Mouse (Mus musculus) CH12.LX (cell line): Measurements from ENCODE around the gene Zfp358. TPM values are rescaled to one million over a fixed set of nuclear protein-coding genes. Genes with fewer than 3 reads are reported as not detected.

Experiments
- DNase-seq: peaks from one replicate; pipeline ENCODE4 v3.0.0-alpha.2; 2013; ENCODE audit errors: extremely low read depth
- H3K27ac ChIP-seq: 2 replicates; pipeline ENCODE4 v1.5.1; 2012; ENCODE audit warnings: low read depth, mild to moderate bottlenecking, control low read depth, moderate library complexity; ENCODE audit not compliant: insufficient read depth
- H3K27me3 ChIP-seq: replicated peaks from 2 replicates; pipeline ENCODE3; 2012; ENCODE audit warnings: inconsistent platforms
- H3K36me3 ChIP-seq, 2 experiments: replicated peaks in 1 of 2; 2 replicates each; pipeline versions ENCODE3 to v1.6.1; 2012; ENCODE audit warnings: inconsistent platforms in 1 of 2, low read length in 1 of 2, mild to moderate bottlenecking in 1 of 2, mixed read lengths in 1 of 2, moderate library complexity in 1 of 2; ENCODE audit not compliant: control insufficient read depth in 1 of 2, insufficient read depth in 1 of 2
- H3K4me1 ChIP-seq, 2 experiments: 2 replicates each; pipeline ENCODE4 v1.6.1; 2012; ENCODE audit warnings: inconsistent platforms in 1 of 2, moderate library complexity in 1 of 2; ENCODE audit not compliant: insufficient read depth in 2 of 2, control insufficient read depth in 1 of 2
- H3K4me2 ChIP-seq: 2 replicates; pipeline ENCODE4 v1.6.1; 2012; ENCODE audit warnings: low read depth, mild to moderate bottlenecking, control low read depth; ENCODE audit not compliant: poor library complexity, insufficient read depth, severe bottlenecking
- H3K4me3 ChIP-seq, 3 experiments: fragments of 150-350 bp in 1 of 3; sonication (generic) in 1 of 3; replicated peaks in 1 of 3; 2 replicates each; pipeline versions ENCODE3 to v1.5.1; 2011 to 2012; ENCODE audit warnings: low read depth in 2 of 3, low read length in 2 of 3, mild to moderate bottlenecking in 2 of 3, moderate library complexity in 2 of 3, control low read depth in 1 of 3, improper control_type of control experiment in 1 of 3, inconsistent platforms in 1 of 3, mixed read lengths in 1 of 3; ENCODE audit not compliant: poor library complexity in 1 of 3
- H3K79me2 ChIP-seq: replicated peaks from 2 replicates; pipeline ENCODE4 v1.6.1; 2012; ENCODE audit warnings: mild to moderate bottlenecking, moderate library complexity; ENCODE audit not compliant: control insufficient read depth, poor library complexity, insufficient read depth, severe bottlenecking; ENCODE audit errors: extremely low read depth
- H3K9ac ChIP-seq: 2 replicates; pipeline ENCODE4 v1.6.1; 2012; ENCODE audit warnings: low read depth, mild to moderate bottlenecking, control low read depth, moderate library complexity; ENCODE audit not compliant: insufficient read depth
- H3K9me3 ChIP-seq: replicated peaks from 2 replicates; pipeline ENCODE3; 2012; ENCODE audit warnings: low read length, inconsistent platforms, mixed read lengths
- BHLHE40 ChIP-seq: IDR thresholded peaks from 2 replicates; pipeline ENCODE4 v1.6.1; 2011; ENCODE audit warnings: mild to moderate bottlenecking, low read depth, low read length, improper control_type of control experiment
- CHD1 ChIP-seq: IDR thresholded peaks from 2 replicates; pipeline ENCODE4 v1.6.1; 2012; ENCODE audit warnings: low read depth, low read length, improper control_type of control experiment, inconsistent platforms
- ELF1 ChIP-seq: IDR thresholded peaks from 2 replicates; pipeline ENCODE4 v1.6.1; 2014; ENCODE audit warnings: low read depth, mild to moderate bottlenecking, inconsistent platforms, low read length, improper control_type of control experiment
- EP300 ChIP-seq: IDR thresholded peaks from 2 replicates; pipeline ENCODE4 v1.6.1; 2011; ENCODE audit warnings: low read length, improper control_type of control experiment
- ETS1 ChIP-seq: conservative IDR thresholded peaks from 2 replicates; pipeline ENCODE4 v1.6.1; 2012; ENCODE audit warnings: low read depth, mild to moderate bottlenecking, inconsistent platforms, low read length, improper control_type of control experiment, moderate library complexity
- JUN ChIP-seq: IDR thresholded peaks from 2 replicates; pipeline ENCODE4 v1.6.1; 2011; ENCODE audit warnings: low read depth, mild to moderate bottlenecking, low read length, improper control_type of control experiment, moderate library complexity; ENCODE audit not compliant: insufficient read depth
- MAX ChIP-seq: IDR thresholded peaks from 2 replicates; pipeline ENCODE4 v1.6.1; 2011; ENCODE audit warnings: low read length, improper control_type of control experiment
- NELFE ChIP-seq: IDR thresholded peaks from 2 replicates; pipeline ENCODE4 v1.6.1; 2011; ENCODE audit warnings: low read depth, low read length, improper control_type of control experiment
- NRF1 ChIP-seq: IDR thresholded peaks from 2 replicates; pipeline ENCODE4 v1.6.1; 2014; ENCODE audit warnings: low read depth, mild to moderate bottlenecking, inconsistent platforms, low read length, improper control_type of control experiment, moderate library complexity
- POLR2A ChIP-seq: IDR thresholded peaks from 2 replicates; pipeline ENCODE4 v1.6.1; 2011; ENCODE audit warnings: low read depth, mild to moderate bottlenecking, improper control_type of control experiment, low read length
- RAD21 ChIP-seq: IDR thresholded peaks from 2 replicates; pipeline ENCODE4 v1.6.1; 2011; ENCODE audit warnings: low read depth, mild to moderate bottlenecking, low read length, improper control_type of control experiment, moderate library complexity
- TCF12 ChIP-seq: IDR thresholded peaks from 2 replicates; pipeline ENCODE4 v1.6.1; 2014; ENCODE audit warnings: low read depth, mild to moderate bottlenecking, inconsistent platforms, low read length, improper control_type of control experiment
- ZKSCAN1 ChIP-seq: IDR thresholded peaks from 2 replicates; pipeline ENCODE4 v1.6.1; 2012; ENCODE audit warnings: low read depth, inconsistent platforms, low read length, improper control_type of control experiment, borderline replicate concordance
- dilution Hi-C: fragments of 300-500 bp; cut with MboI; formaldehyde crosslinking; loops from 2 replicates; pipeline ENCODE4 v1.14.3; 2020; ENCODE audit warnings: low sequenced_read_pairs; ENCODE audit not compliant: extremely low pct_unique_long_range_greater_than_20kb, extremely low pct_ligation_motif_present
- in situ Hi-C: fragments of 300-500 bp; cut with MboI; formaldehyde crosslinking; loops from 3 replicates; pipeline ENCODE4 v1.14.3; 2019; ENCODE audit warnings: low sequenced_read_pairs, low pct_ligation_motif_present, low pct_unique_long_range_greater_than_20kb, mixed read lengths
- polyA plus RNA-seq: library from polyadenylated mRNA; unstranded; fragments of >175 nt; gene quantifications from 2 replicates; pipeline ENCODE4 v1.2.1, GENCODE M21; 2012; ENCODE audit warnings: low read depth; ENCODE audit not compliant: insufficient read length
- total RNA-seq, 2 experiments: library from RNA; depleted of rRNA; stranded (reverse); fragments of 300-350 nt in 1 of 2; fragments of >200 nt in 1 of 2; gene quantifications; 2 replicates each; pipeline ENCODE4 v1.2.3; 2012 to 2014

Gene Zfp358
- total and polyA plus RNA-seq, 3 experiments: 0.17 to 0.64 (median 0.54) TPM

GRCm38 (mm10) chr8:3517117-3517495 lies 24.2 kb downstream of the Zfp358 start:
- H3K36me3 ChIP-seq: peaks cover 38 to 58% of the 10 kb centered on the region in 2 experiments
- peak overlapping the region; percentile 86 to 93 (median 88) for H3K4me3 ChIP-seq
- H3K4me1 ChIP-seq: peaks cover 2 to 15% of the 10 kb centered on the region in 2 experiments; a peak in 2 of 4 replicates
- H3K27me3 ChIP-seq: no peaks in the 10 kb centered on the region
- peak; percentile 11 for DNase-seq
- H3K4me2 ChIP-seq: peak overlapping the region; percentile 49
- TF ChIP-seq POLR2A (no peak; the same call in 1 of the 2 replicates), ELF1 (peak; percentile 6; the same call in 1 of the 2 replicates)
- TF ChIP-seq, all 38 proteins: peak for 1
- H3K79me2 ChIP-seq: peaks cover 3% of the 10 kb centered on the region; the same call in 1 of the 2 replicates
- in situ Hi-C loops (no loop called here), dilution Hi-C loops (no loop called here)
- H3K9ac ChIP-seq: peak overlapping the region; percentile 75
- peak overlapping the region; percentile 2; the same call in 1 of the 2 replicates for H3K27ac ChIP-seq
- no peaks in the 10 kb centered on the region for H3K9me3 ChIP-seq

- dilution Hi-C loops: no loop called here
- H3K36me3 ChIP-seq: peaks cover 55 to 74% of the 10 kb centered on the region in 2 experiments
- no peak for DNase-seq
Measured at GRCm38 (mm10) chr8:3522007-3522697, 29.2 kb downstream of the Zfp358 start.

GRCm38 (mm10) chr8:3530816-3531215 lies 37.9 kb downstream of the Zfp358 start:
- Histone ChIP-seq H3K27me3 (no peaks in the 10 kb centered on the region), H3K79me2 (no peaks in the 10 kb centered on the region), H3K36me3 (peaks cover 53 to 92% of the 10 kb centered on the region in 2 experiments), H3K4me3 (no peak overlapping the region), H3K4me1 (peaks cover 0 to 5% of the 10 kb centered on the region in 2 experiments; a peak in 2 of 4 replicates), H3K9ac (no peak overlapping the region), H3K4me2 (no peak overlapping the region)
- dilution Hi-C loops (no loop called here), in situ Hi-C loops (no loop called here)
- DNase-seq: no peak
- TF ChIP-seq ZKSCAN1: no peak
- TF ChIP-seq MAX: no peak
- no peak for TF ChIP-seq NRF1
- TF ChIP-seq TCF12: no peak
- no peak for TF ChIP-seq BHLHE40
- TF ChIP-seq POLR2A: no peak
- no peak for TF ChIP-seq RAD21
- no peak for TF ChIP-seq CHD1
- TF ChIP-seq NELFE: no peak
- TF ChIP-seq JUN: no peak
- TF ChIP-seq, all 38 proteins: peak for 0
- Histone ChIP-seq H3K27ac (no peak overlapping the region), H3K9me3 (no peaks in the 10 kb centered on the region)

More at GRCm38 (mm10) chr8:3522007-3522697, 29.2 kb downstream of the Zfp358 start:
- no peaks in the 10 kb centered on the region for H3K27me3 ChIP-seq
- no peak overlapping the region for H3K4me3 ChIP-seq
- no peak overlapping the region for H3K9ac ChIP-seq
- H3K9me3 ChIP-seq: no peaks in the 10 kb centered on the region
- H3K4me2 ChIP-seq: no peak overlapping the region
- in situ Hi-C loops: no loop called here
- H3K79me2 ChIP-seq: peaks cover 3% of the 10 kb centered on the region; the same call in 1 of the 2 replicates
- H3K27ac ChIP-seq: no peak overlapping the region
- H3K4me1 ChIP-seq: peaks cover 2 to 10% of the 10 kb centered on the region in 2 experiments; a peak in 1 of 4 replicates
- no peak for TF ChIP-seq EP300
- no peak for TF ChIP-seq JUN
- no peak for TF ChIP-seq TCF12
- TF ChIP-seq ETS1: no peak
